Mouse (Mus musculus) retina, postnatal 1 day (tissue): Measurements from ENCODE around the gene Atl3.

ENCODE experiments used
- DNase-seq: peaks from one replicate; pipeline ENCODE4 v3.0.0-alpha.2; 2012

Gene Atl3

GRCm38 (mm10) chr19:7502432-7502831 lies 8.6 kb downstream of the Atl3 start:
- DNase-seq: no peak

DNA sequence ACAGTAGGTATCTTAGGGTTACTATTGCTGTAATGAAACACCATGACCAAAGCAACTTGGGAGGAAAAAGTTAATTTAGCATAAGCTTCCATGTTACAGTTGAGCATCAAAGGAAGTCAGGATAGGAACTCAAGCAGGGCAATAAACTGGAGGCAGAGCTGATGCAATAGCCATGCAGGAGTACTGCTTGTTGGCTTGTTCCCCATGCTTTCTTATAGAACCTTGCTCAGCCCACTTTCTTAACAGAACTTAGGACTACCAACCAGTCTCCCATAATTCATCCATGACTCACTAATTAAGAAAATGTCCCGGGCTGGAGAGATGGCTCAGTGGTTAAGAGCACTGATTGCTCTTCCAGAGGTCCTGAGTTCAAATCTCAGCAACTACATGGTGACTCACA lies 12.5 kb downstream of the Atl3 start:
- DNase-seq: no peak

- no peak for DNase-seq
These were observed 14.2 kb downstream of the Atl3 start for GRCm38 (mm10) chr19:7508026-7508425.

DNA sequence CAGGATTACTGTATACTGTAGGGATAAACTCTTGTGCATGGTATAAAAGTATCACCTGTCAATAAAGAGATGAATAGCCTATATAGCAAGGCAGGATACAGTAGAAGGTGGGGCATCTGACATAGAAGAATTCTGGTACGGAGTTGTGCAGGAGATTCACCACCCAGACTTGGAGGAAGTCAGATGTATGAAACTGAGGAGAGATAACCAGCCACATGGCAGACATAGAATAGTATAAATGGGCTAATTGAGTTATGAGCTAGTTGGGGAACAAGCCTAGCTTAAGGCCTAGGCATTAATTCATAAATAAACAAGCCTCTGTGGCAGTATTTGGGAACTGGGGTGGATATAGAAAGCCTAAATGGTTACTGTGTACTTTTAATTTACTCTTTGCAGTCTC lies 22.6 kb downstream of the Atl3 start:
- no peak for DNase-seq

GRCm38 (mm10) chr19:7521619-7522018 lies 27.8 kb downstream of the Atl3 start:
- DNase-seq: no peak

GRCm38 (mm10) chr19:7522856-7523255 lies 29.0 kb downstream of the Atl3 start:
- no peak for DNase-seq

GRCm38 (mm10) chr19:7523292-7523691 lies 29.5 kb downstream of the Atl3 start:
- no peak for DNase-seq

- no peak for DNase-seq
These were observed 29.9 kb downstream of the Atl3 start for GRCm38 (mm10) chr19:7523781-7524180.

GRCm38 (mm10) chr19:7524879-7525278 lies 31.0 kb downstream of the Atl3 start:
- DNase-seq: no peak

- DNase-seq: peak; percentile 72
These were observed 35.0 kb downstream of the Atl3 start for GRCm38 (mm10) chr19:7528639-7529428.

- DNase-seq: no peak
These were observed 38.1 kb downstream of the Atl3 start for GRCm38 (mm10) chr19:7531906-7532305.

- DNase-seq: no peak
These were observed 40.1 kb downstream of the Atl3 start for GRCm38 (mm10) chr19:7533891-7534290.

DNA sequence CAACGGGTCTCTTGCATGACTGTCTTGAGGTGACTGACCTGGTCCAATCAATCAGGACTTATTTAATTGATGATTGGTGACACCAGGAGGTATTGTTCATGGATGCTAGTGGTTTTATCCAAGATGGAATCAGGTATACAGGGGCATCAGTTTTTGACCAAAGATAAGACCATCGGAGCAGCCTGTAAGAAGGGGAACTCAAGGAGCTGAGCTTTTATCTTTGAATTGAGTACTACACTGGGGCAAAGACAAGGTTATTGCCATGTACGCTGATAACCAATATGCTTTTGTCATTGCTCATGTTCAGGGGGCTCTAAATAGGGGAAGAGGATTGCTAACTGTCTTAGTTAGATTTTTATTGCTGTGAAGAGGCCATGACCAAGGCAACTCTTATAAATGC lies 55.1 kb downstream of the Atl3 start:
- DNase-seq: no peak

GRCm38 (mm10) chr19:7551550-7552300 lies 57.9 kb downstream of the Atl3 start:
- peak; percentile 26 for DNase-seq

DNA sequence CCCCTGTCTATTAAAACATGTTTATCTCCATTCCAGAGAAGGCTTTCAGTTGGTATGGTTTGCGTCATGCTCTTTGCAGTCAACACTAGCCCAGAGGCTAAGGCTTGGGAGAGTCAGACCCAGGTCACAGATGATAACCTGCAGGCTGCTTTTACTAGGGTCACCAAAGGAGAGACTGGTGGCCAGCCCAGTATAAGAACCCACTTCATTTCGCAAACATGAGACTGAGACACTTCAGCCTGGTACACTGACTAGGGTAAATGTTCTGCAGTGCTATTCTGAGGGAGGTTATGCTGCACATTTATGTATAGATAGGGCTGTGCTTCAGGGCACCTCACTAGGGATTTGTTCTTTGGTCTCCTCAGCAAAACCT lies 58.4 kb downstream of the Atl3 start:
- no peak for DNase-seq

DNA sequence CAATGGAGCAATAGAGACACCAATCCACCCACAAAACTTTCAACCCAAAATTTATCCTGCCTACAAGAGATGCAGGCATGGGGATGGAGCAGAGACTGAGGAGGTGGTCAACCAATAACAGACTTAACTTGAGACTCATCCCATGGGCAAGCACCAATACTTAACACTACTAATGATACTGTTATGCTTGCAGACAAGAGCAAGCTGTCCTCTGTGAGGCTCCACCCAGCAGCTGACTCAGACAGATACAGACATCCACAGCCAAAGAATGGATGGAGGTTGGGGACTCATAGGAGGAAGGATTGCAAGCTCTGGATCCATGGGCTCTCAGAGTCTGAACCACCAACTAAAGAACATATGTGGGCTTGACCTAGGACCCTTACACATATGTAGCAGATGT lies 59.6 kb downstream of the Atl3 start:
- DNase-seq: no peak

- no peak for DNase-seq
These were observed 61.0 kb downstream of the Atl3 start for GRCm38 (mm10) chr19:7554881-7555280.

DNA sequence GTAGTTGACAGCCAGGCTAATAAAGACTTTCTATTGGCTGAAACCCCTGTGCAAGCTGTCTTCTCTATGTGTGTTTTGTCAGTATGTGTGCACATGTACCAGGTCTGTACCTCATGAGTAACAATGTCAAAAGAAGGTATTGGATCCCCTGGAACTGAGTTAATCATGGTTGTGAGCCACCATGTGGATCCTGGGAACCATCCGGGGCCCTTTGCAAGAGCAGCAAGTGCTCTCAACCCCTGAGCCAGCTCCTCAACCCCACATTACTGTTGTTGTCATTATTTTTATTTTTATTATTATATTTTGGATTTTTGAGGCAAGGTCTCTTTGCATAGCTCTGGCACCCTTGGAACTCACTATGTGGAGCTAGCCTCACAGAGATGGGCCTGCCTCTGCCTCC lies 62.8 kb downstream of the Atl3 start:
- DNase-seq: no peak

DNA sequence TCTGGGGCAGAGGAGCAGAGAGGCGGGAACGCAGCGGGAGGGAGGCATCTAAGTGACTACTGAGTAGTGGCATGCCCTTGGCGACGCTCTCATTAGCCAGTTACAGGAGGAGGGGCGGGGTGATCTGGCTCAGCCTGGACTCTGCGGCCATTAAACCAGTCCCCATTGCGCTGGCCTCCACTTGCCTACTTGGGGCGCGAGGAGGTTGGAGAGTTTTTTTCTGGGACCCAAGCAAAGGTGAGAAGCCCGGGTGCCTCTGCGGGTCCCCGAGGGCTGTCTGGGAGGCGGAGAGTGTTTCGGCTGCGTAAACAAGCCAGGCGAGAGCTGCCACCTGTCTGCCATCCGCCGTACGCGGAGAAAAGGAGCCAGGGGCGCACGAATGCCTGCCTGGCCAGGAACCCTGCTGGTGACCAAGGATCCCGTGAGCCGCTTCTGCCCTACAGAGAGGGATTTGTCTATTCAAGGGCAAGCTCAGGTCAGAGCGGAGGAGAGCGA lies 63.5 kb downstream of the Atl3 start, which contains the start of gene Pla2g16:
Gene Pla2g16, plus strand, starts transcription at position 132 of the 495 bp plus-strand sequence.
- DNase-seq: peak; percentile 93

DNA sequence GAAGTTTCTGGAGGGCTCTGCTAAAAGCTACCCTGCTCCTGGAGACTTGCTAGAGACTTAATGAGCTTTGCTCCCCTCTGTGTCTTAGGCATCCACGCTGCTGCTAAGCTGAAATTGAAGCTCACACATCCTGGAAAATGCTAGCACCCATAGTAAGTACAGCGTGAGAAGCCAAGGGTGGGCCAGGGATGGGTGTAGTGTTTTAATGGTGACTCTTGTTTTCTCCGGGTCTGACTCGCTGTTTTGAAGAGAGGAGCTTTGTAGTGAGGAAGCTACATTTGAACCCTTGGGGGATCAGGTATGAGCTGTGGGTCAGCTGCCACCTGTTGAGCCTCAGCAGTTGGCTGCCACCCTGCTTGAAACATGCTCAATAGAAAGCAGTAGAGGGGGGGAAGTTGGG lies 64.0 kb downstream of the Atl3 start:
- DNase-seq: no peak

DNA sequence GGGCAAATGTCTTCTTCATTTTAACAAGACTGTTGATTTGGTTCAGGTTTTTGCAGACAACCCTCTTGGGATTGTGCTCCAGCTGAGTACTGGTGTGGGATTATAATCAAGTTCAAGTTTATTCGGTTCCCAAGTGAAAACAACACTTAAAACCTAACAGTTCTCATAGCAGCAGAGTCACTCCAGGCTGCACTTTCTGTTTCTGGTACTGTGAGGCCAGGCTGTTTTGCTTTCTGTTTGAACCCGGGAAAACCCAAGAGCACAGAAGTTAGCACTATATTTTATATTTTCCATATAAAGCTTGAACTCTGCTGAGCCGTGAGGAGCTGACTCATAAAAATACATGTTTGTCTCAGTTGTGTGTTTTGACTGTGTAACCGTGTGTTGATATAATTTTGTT lies 64.8 kb downstream of the Atl3 start:
- no peak for DNase-seq

GRCm38 (mm10) chr19:7559986-7560385 lies 66.1 kb downstream of the Atl3 start:
- DNase-seq: no peak

- no peak for DNase-seq
These were observed 67.6 kb downstream of the Atl3 start for GRCm38 (mm10) chr19:7561456-7561855.

- no peak for DNase-seq
These were observed 68.8 kb downstream of the Atl3 start for GRCm38 (mm10) chr19:7562601-7563129.
